Mouse (Mus musculus): ENCODE measurements around the gene Fcgr1.

GRCm38 (mm10) chr3:96327131-96327530 is 33.4 kb upstream of the Fcgr1 start:
- peak; percentile 69 for TF ChIP-seq CTCF (IDR thresholded peaks at IDR 0.05)
- no peak for TF ChIP-seq EP300 (IDR thresholded peaks at IDR 0.05)

All from lung, postnatal 0 days (tissue).